Mouse (Mus musculus) heart, embryonic 16.5 days (tissue): ENCODE data around the gene Gm12258. TPM values are rescaled to one million over a fixed set of nuclear protein-coding genes. Genes with fewer than 3 reads are reported as not detected.
"Not testable (repeated sequence)": the region's sequence is repeated elsewhere in the genome, so short reads cannot be mapped to it uniquely, and the experiment has no call there.

Experiments used
- ATAC-seq: fragments of 200-750 bp; cut with Nextera tagmentation; replicated peaks from 2 replicates; pipeline ENCODE4 v1.8.0; 2017; ENCODE audit warnings: moderate number of reproducible peaks; ENCODE audit not compliant: insufficient read depth, low FRiP score; ENCODE audit errors: extremely low read depth
- H3K27ac ChIP-seq: fragments of 300-500 bp; sonication (generic); 2 replicates; pipeline ENCODE4 v1.5.1; 2014; ENCODE audit warnings: mild to moderate bottlenecking, low read length, control low read depth, moderate library complexity
- H3K27me3 ChIP-seq: fragments of 300-500 bp; sonication (generic); 2 replicates; pipeline ENCODE4 v1.6.1; 2014; ENCODE audit warnings: low read length, mixed read lengths; ENCODE audit not compliant: control insufficient read depth, insufficient read depth
- H3K36me3 ChIP-seq: fragments of 300-500 bp; sonication (generic); 2 replicates; pipeline ENCODE4 v1.6.1; 2014; ENCODE audit not compliant: control insufficient read depth, insufficient read depth
- H3K4me1 ChIP-seq: fragments of 300-500 bp; sonication (generic); 2 replicates; pipeline ENCODE4 v1.6.1; 2014; ENCODE audit warnings: low read length, mixed read lengths; ENCODE audit not compliant: control insufficient read depth, insufficient read depth
- H3K4me2 ChIP-seq: fragments of 300-500 bp; sonication (generic); 2 replicates; pipeline ENCODE4 v1.6.1; 2014; ENCODE audit warnings: low read depth, mild to moderate bottlenecking, control low read depth, low read length
- H3K4me3 ChIP-seq: fragments of 300-500 bp; sonication (generic); 2 replicates; pipeline ENCODE4 v1.5.1; 2014; ENCODE audit warnings: mild to moderate bottlenecking, control low read depth, low read length
- H3K9ac ChIP-seq: fragments of 300-500 bp; sonication (generic); 2 replicates; pipeline ENCODE4 v1.6.1; 2014; ENCODE audit warnings: low read length, control low read depth
- H3K9me3 ChIP-seq: fragments of 300-500 bp; sonication (generic); replicated peaks from 2 replicates; pipeline ENCODE4 v1.6.1; 2016; ENCODE audit warnings: low read length; ENCODE audit not compliant: control insufficient read depth
- WGBS: fragments of 180-500 bp; shearing (Covaris S2); extraction: QIAGEN DNeasy Blood & Tissue Kit; methylation state at CpG from one replicate; pipeline ENCODE4 v1.1.7; 2014; 5-methylcytosine and 5-hydroxymethylcytosine counted together
- polyA plus RNA-seq: library from polyadenylated mRNA; unstranded; fragments of >200 nt; fragmentation: Nextera tagmentation; extraction: Ambion mirVana; gene quantifications from 2 replicates; pipeline ENCODE4 v1.2.1, GENCODE M21; 2015

Gene Gm12258
- polyA plus RNA-seq, 1 experiment from 2014 or later = 5.1 TPM

- Histone ChIP-seq H3K36me3 (no peaks in the 10 kb centered on the region), H3K9ac (no peak overlapping the region), H3K27me3 (no peaks in the 10 kb centered on the region), H3K4me1 (no peaks in the 10 kb centered on the region), H3K9me3 (no peaks in the 10 kb centered on the region), H3K27ac (no peak overlapping the region), H3K4me3 (no peak overlapping the region), H3K4me2 (no peak overlapping the region)
- ATAC-seq = no peak
- WGBS = 65% methylated on average over 3 of the region's 3 CpGs
These were observed 17.2 kb upstream of the Gm12258 start for GRCm38 (mm10) chr11:58829764-58830163.

GRCm38 (mm10) chr11:58832541-58832940 lies 14.4 kb upstream of the Gm12258 start:
- not testable (repeated sequence) for H3K4me3 ChIP-seq, H3K9ac ChIP-seq, H3K27ac ChIP-seq, H3K4me1 ChIP-seq, H3K9me3 ChIP-seq, H3K27me3 ChIP-seq, H3K36me3 ChIP-seq, H3K4me2 ChIP-seq, ATAC-seq
- 58% methylated on average over 3 of the region's 3 CpGs for WGBS

GRCm38 (mm10) chr11:58838951-58839350 lies 8.0 kb upstream of the Gm12258 start, which contains the start of gene Olfr311:
Gene Olfr311 (plus strand): TSS chr11:58839251.
- not testable (repeated sequence) for H3K9me3 ChIP-seq, ATAC-seq, H3K27me3 ChIP-seq

GRCm38 (mm10) chr11:58847636-58848035 lies 678 bp downstream of the Gm12258 start:
- WGBS = 40% methylated on average over 9 of the region's 9 CpGs
- H3K9ac ChIP-seq = peak overlapping the region; percentile 86
- peaks cover 5% of the 10 kb centered on the region for H3K4me1 ChIP-seq
- H3K36me3 ChIP-seq = peaks cover 19% of the 10 kb centered on the region
- H3K27me3 ChIP-seq = no peaks in the 10 kb centered on the region
- peak overlapping the region; percentile 52; the same call in 1 of the 2 replicates for H3K27ac ChIP-seq
- peaks cover 6% of the 10 kb centered on the region for H3K9me3 ChIP-seq
- no peak for ATAC-seq
- H3K4me2 ChIP-seq = peak overlapping the region; percentile 81
- H3K4me3 ChIP-seq = peak overlapping the region; percentile 77

More at GRCm38 (mm10) chr11:58838951-58839350, 8.0 kb upstream of the Gm12258 start, which contains the start of gene Olfr311:
- H3K27ac ChIP-seq, H3K4me3 ChIP-seq, H3K4me1 ChIP-seq, H3K36me3 ChIP-seq, H3K9ac ChIP-seq, H3K4me2 ChIP-seq: not testable (repeated sequence)

- peaks cover 22% of the 10 kb centered on the region for H3K36me3 ChIP-seq
- H3K9me3 ChIP-seq = peaks cover 6% of the 10 kb centered on the region
- ATAC-seq = no peak
- H3K4me1 ChIP-seq = peaks cover 5% of the 10 kb centered on the region
- H3K27me3 ChIP-seq = no peaks in the 10 kb centered on the region
- no peak overlapping the region for H3K4me2 ChIP-seq
- H3K9ac ChIP-seq = no peak overlapping the region
- H3K27ac ChIP-seq = no peak overlapping the region
- no peak overlapping the region for H3K4me3 ChIP-seq
- WGBS = 60% methylated on average over 2 of the region's 2 CpGs
These were observed 2.8 kb downstream of the Gm12258 start for GRCm38 (mm10) chr11:58849731-58850130.

GRCm38 (mm10) chr11:58860744-58861143 lies 13.8 kb downstream of the Gm12258 start:
- no peak for ATAC-seq
- 93% methylated on average over 8 of the region's 8 CpGs for WGBS
- Histone ChIP-seq H3K4me2 (no peak overlapping the region), H3K9me3 (peaks cover 34% of the 10 kb centered on the region), H3K4me1 (no peaks in the 10 kb centered on the region), H3K9ac (no peak overlapping the region), H3K36me3 (peaks cover 46% of the 10 kb centered on the region), H3K27ac (no peak overlapping the region), H3K27me3 (no peaks in the 10 kb centered on the region), H3K4me3 (no peak overlapping the region)

GRCm38 (mm10) chr11:58867039-58867953 lies 20.3 kb downstream of the Gm12258 start, which contains the start of gene 2810021J22Rik:
Gene 2810021J22Rik (plus strand): TSS chr11:58867216.
- 0 out of 2 replicates have a peak, but pooled peaks cover 2% of the 10 kb centered on the region for H3K36me3 ChIP-seq
- peak within 1 kb of the TSS; percentile 86 for H3K9ac ChIP-seq
- H3K4me3 ChIP-seq = peak within 1 kb of the TSS; percentile 73
- peak; percentile 82 for ATAC-seq
- H3K27ac ChIP-seq = peak within 1 kb of the TSS; percentile 71
- WGBS = 6% methylated on average over 37 of the region's 37 CpGs
- H3K9me3 ChIP-seq = no peaks in the 10 kb centered on the region
- peak within 1 kb of the TSS; percentile 90 for H3K4me2 ChIP-seq
- H3K4me1 ChIP-seq = peaks cover 9% of the 10 kb centered on the region
- no peaks in the 10 kb centered on the region for H3K27me3 ChIP-seq

GRCm38 (mm10) chr11:58867954-58868330 lies 21.0 kb downstream of the Gm12258 start:
- Histone ChIP-seq H3K4me2 (peak overlapping the region; percentile 90), H3K27ac (no peak overlapping the region; the same call in 1 of the 2 replicates), H3K27me3 (no peaks in the 10 kb centered on the region), H3K36me3 (0 out of 2 replicates have a peak, but pooled peaks cover 2% of the 10 kb centered on the region), H3K9me3 (no peaks in the 10 kb centered on the region), H3K9ac (peak overlapping the region; percentile 86), H3K4me3 (peak overlapping the region; percentile 73), H3K4me1 (peaks cover 9% of the 10 kb centered on the region)
- WGBS = 81% methylated on average over 6 of the region's 6 CpGs
- no peak for ATAC-seq

- no peak overlapping the region for H3K27ac ChIP-seq
- H3K36me3 ChIP-seq = 0 out of 2 replicates have a peak, but pooled peaks cover 5% of the 10 kb centered on the region
- H3K27me3 ChIP-seq = no peaks in the 10 kb centered on the region
- H3K4me3 ChIP-seq = no peak overlapping the region
- H3K4me2 ChIP-seq = no peak overlapping the region
- no peaks in the 10 kb centered on the region for H3K9me3 ChIP-seq
- 79% methylated on average over 4 of the region's 4 CpGs for WGBS
- no peak overlapping the region for H3K9ac ChIP-seq
- no peak for ATAC-seq
- H3K4me1 ChIP-seq = peaks cover 9% of the 10 kb centered on the region
These were observed 24.0 kb downstream of the Gm12258 start for GRCm38 (mm10) chr11:58870961-58871360.
